Mouse (Mus musculus) ES-Bruce4 (cell line): ENCODE measurements at regions not wholly inside any gene's neighbourhood (a gene's known extent, or its start where the extent isn't known, plus 50 kb on each side); places are given as distances from the start of the nearest gene placed in this dataset.

Experiments used
- H3K27ac ChIP-seq: 2 replicates; pipeline ENCODE4 v1.5.1; 2012; ENCODE audit warnings: low read length, inconsistent platforms; ENCODE audit not compliant: insufficient read depth
- H3K27me3 ChIP-seq: 2 replicates; pipeline ENCODE4 v1.6.1; 2012; ENCODE audit warnings: mild to moderate bottlenecking, low read length, inconsistent platforms; ENCODE audit not compliant: control insufficient read depth, poor library complexity, insufficient read depth, severe bottlenecking
- H3K36me3 ChIP-seq: 2 replicates; pipeline ENCODE4 v1.6.1; 2012; ENCODE audit warnings: inconsistent platforms, mild to moderate bottlenecking, low read length, moderate library complexity; ENCODE audit not compliant: control insufficient read depth, poor library complexity, insufficient read depth, severe bottlenecking
- H3K4me1 ChIP-seq: one replicate; pipeline ENCODE4 v1.8.1; 2011; ENCODE audit warnings: low read length; ENCODE audit not compliant: control insufficient read depth, insufficient read depth
- H3K4me3 ChIP-seq: 2 replicates; pipeline ENCODE4 v1.5.1; 2011; ENCODE audit warnings: low read depth, mild to moderate bottlenecking, low read length
- H3K9ac ChIP-seq: 2 replicates; pipeline ENCODE4 v1.6.1; 2012; ENCODE audit warnings: low read depth, mild to moderate bottlenecking, inconsistent platforms; ENCODE audit not compliant: poor library complexity, severe bottlenecking
- H3K9me3 ChIP-seq: replicated peaks from 2 replicates; pipeline ENCODE4 v1.6.1; 2012; ENCODE audit warnings: mild to moderate bottlenecking, low read length, inconsistent platforms; ENCODE audit not compliant: control insufficient read depth, poor library complexity, insufficient read depth, severe bottlenecking
- CTCF ChIP-seq: IDR thresholded peaks from one replicate; pipeline ENCODE4 v1.8.1; 2011; ENCODE audit warnings: low read depth, low read length
- EP300 ChIP-seq: IDR thresholded peaks from 2 replicates; pipeline ENCODE4 v1.6.1; 2011; ENCODE audit warnings: low read depth, low read length; ENCODE audit not compliant: insufficient read depth
- POLR2A ChIP-seq: IDR thresholded peaks from one replicate; pipeline ENCODE4 v1.8.1; 2011; ENCODE audit warnings: low read length; ENCODE audit not compliant: insufficient read depth

DNA sequence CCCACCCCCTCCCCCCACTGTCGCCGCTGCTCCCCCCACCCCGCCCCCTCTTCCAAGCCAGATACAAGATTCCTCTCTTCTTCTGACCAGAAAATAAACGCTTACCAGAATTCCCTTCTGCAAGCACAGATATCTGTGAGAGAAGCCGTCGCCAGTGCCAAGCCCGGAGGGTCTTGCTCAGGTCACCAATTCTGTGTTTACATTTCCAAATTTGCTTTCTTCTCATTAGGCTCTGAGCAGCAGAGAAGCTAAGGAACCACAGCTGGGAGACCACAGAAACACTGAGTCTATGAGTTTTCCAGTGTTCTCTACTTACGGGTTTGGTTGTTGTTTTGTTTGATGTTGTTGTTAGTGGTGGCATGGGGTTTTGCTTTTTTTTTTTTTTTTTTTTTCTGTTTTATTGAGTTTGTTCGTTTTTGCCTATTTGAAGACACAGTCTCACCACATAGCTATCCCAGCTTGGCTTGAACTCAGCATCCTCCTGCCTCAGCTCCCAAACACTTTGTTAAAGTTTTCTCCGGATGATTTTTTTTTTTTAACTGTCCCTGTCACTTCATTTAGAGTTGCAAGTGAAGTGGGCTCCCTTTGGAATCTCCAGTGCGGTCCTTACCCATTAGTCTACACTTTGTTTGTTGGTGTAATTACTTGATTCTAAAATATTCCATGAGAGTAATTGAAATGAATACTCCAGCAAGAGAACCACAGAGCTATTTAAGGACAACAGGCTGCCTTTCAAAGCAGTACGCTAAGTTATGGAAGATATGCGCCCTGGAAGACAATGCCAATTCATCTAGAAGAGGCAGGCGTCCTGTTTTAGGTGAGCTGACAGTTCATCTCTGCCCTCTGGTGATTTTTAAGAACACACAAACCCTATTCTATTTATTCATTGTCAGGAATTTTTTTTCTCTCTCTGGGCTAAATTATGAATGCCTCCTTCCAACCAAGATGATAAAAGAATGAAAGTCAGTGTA lies 111.2 kb upstream of the Cpm start:
- no peaks in the 10 kb centered on the region for H3K36me3 ChIP-seq
- no peak overlapping the region for H3K9ac ChIP-seq
- no peaks in the 10 kb centered on the region for H3K9me3 ChIP-seq
- H3K27me3 ChIP-seq: no peaks in the 10 kb centered on the region
- H3K4me1 ChIP-seq: no peaks in the 10 kb centered on the region
- H3K4me3 ChIP-seq: no peak overlapping the region
- TF ChIP-seq CTCF: no peak
- no peak for TF ChIP-seq EP300
- no peak for TF ChIP-seq POLR2A
- H3K27ac ChIP-seq: no peak overlapping the region

GRCm38 (mm10) chr10:117517071-117517714 lies 112.1 kb upstream of the Cpm start:
- Histone ChIP-seq H3K9ac (no peak overlapping the region), H3K9me3 (no peaks in the 10 kb centered on the region), H3K4me3 (no peak overlapping the region), H3K4me1 (no peaks in the 10 kb centered on the region), H3K27ac (no peak overlapping the region), H3K36me3 (no peaks in the 10 kb centered on the region), H3K27me3 (no peaks in the 10 kb centered on the region)
- no peak for TF ChIP-seq EP300
- no peak for TF ChIP-seq POLR2A
- no peak for TF ChIP-seq CTCF

- TF ChIP-seq POLR2A: no peak
- TF ChIP-seq CTCF: no peak
- TF ChIP-seq EP300: no peak
- Histone ChIP-seq H3K9me3 (no peaks in the 10 kb centered on the region), H3K27me3 (no peaks in the 10 kb centered on the region), H3K27ac (no peak overlapping the region), H3K4me1 (no peaks in the 10 kb centered on the region), H3K36me3 (no peaks in the 10 kb centered on the region), H3K9ac (no peak overlapping the region), H3K4me3 (no peak overlapping the region)
Measured at GRCm38 (mm10) chr10:117516510-117516909, 112.8 kb upstream of the Cpm start.

- no peaks in the 10 kb centered on the region for H3K27me3 ChIP-seq
- no peak overlapping the region for H3K4me3 ChIP-seq
- no peak overlapping the region for H3K27ac ChIP-seq
- TF ChIP-seq CTCF: peak; percentile 34
- no peak for TF ChIP-seq POLR2A
- no peak for TF ChIP-seq EP300
- no peaks in the 10 kb centered on the region for H3K36me3 ChIP-seq
- no peaks in the 10 kb centered on the region for H3K4me1 ChIP-seq
- H3K9ac ChIP-seq: no peak overlapping the region
- H3K9me3 ChIP-seq: no peaks in the 10 kb centered on the region
Measured at GRCm38 (mm10) chr10:117515777-117516501, 113.4 kb upstream of the Cpm start.

DNA sequence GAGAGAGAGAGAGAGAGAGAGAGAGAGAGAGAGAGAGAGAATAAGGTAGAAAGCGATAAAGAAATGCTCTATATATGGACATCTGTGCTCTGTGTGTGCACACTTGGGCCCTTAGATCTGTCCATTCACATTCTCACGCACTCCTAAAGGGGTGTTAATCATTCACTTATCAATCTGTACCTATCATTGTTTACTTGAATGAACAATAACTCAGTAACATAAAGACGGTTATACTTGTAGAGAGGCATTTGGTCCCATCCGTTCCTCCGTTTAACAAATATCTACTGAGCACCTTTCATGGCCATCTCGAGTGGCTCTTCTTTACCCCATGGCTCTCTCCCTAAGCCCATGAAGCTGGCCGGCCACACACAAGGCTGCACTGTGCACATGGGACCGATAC lies 114.3 kb upstream of the Cpm start:
- no peak for TF ChIP-seq POLR2A
- TF ChIP-seq EP300: no peak
- TF ChIP-seq CTCF: no peak
- no peak overlapping the region for H3K9ac ChIP-seq
- H3K4me1 ChIP-seq: no peaks in the 10 kb centered on the region
- H3K4me3 ChIP-seq: no peak overlapping the region
- no peaks in the 10 kb centered on the region for H3K9me3 ChIP-seq
- no peaks in the 10 kb centered on the region for H3K27me3 ChIP-seq
- no peak overlapping the region for H3K27ac ChIP-seq
- no peaks in the 10 kb centered on the region for H3K36me3 ChIP-seq
